Mouse (Mus musculus) lung, postnatal 25 days (tissue): ENCODE measurements at regions not wholly inside any gene's neighbourhood (a gene's known extent, or its start where the extent isn't known, plus 50 kb on each side); places are given as distances from the start of the nearest gene placed in this dataset.
"Not testable (repeated sequence)": the region's sequence is repeated elsewhere in the genome, so short reads cannot be mapped to it uniquely, and the experiment has no call there.

Source experiments
- DNase-seq: peaks from one replicate; pipeline ENCODE4 v3.0.0; 2022; ENCODE audit warnings: low spot score

DNA sequence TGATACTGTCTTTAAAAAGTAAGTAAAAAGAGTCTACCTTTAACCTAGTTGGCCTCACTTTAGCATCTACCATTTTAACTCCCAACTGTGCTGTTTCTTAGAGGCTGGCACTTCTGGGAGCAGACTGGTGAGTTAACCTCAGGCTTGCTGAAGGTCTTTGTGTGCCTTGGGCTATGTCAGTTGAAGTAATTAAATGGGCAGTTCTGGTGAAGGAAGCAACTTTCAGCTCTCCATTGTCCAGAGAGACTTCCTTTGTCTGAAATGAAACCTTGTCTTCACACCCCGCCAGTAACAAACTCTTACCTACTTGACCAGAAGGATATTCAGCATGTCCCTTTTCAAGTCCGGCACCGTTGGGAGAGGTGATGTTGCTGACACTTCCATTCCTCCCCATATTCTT is 55.5 kb downstream of the Zfp281 start:
- DNase-seq: no peak

DNA sequence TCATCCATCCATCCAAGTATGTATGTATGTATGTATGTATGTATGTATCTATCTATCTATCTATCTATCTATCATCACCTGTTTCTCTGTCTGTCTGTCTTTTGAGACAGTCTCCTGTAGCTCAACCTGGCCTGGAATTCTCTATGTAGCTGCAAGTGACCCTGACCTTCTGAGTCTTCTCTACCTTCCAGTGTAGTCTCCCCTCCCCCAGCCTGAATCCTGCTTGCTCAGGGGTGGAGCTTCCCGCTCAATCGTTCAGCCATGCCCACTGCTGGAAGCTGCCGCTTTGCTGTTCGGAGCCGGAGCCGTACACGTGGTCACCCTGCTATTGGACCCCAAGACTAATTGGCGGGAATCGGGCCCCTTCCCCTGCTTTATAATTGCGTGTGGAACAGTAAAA is 57.6 kb downstream of the Zfp281 start:
- DNase-seq: not testable (repeated sequence)

DNA sequence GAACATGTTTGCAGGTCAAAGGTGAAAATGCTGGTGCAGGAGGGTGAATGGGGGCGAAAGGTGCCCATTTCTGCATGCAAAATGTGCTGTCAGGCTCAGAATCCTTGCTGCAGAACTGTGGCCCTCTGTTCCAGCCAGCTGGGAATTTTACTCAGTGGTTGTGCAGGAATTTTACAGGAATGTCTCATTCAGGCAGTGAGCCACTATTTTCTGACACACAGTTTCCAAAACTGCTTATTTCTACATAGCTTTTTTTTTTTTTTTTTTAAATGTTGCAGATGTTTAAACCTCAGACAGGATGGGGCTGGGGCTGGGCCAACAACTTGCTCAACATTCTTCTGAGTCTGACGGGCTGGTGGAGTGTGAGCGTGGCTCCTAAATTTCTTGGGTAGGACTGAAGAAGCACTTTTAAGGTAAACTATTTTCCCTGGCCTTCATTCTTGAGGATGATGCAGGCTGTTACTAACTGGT is 58.4 kb downstream of the Zfp281 start:
- peak; percentile 71 for DNase-seq

DNA sequence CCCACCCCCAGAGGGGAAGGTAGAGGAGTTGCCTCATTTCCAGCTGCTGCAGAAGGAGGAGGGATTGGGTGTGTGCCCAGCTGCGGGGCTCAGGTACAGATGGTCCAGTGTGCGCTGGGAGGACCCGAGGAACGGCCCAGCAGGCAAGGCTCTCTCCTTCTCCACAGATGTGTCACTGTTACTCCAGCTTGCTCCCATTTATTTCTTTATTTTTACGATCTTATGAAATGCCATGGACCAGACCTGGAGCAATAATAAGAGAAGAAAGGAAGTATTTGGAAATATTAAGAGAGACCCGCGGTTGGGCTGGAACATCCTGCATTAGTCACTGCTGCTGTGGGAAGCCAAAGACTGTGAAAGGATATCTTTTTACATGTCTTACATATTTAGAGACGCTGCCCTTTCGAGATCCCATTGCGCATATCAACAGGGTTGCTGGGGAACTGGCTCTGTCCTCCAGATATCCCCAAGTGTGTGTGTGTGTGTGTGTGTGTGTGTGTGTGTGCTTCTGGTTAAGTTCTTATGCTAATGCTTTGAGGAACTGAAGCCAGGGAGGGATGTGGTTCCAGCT is 58.9 kb downstream of the Zfp281 start:
- peak; percentile 41 for DNase-seq

DNA sequence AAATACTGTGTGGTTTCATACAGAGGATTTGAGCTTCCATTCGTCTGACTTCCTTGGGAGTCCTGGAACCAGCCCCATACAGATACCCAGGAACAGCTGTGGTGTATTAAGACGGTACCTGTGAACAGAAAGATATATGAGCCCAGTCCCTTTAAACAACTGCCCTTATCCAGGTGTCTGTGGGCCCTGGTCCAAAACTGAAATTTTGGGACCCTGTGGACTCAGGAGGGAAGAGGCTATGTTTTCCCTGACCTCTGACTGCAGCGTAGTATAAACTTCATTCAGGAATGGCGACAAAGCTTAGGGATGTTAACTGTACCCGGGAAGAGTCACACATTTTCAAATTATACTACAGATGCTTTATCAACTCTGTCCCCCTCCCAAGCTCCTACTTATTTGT is 59.8 kb downstream of the Zfp281 start:
- no peak for DNase-seq

DNA sequence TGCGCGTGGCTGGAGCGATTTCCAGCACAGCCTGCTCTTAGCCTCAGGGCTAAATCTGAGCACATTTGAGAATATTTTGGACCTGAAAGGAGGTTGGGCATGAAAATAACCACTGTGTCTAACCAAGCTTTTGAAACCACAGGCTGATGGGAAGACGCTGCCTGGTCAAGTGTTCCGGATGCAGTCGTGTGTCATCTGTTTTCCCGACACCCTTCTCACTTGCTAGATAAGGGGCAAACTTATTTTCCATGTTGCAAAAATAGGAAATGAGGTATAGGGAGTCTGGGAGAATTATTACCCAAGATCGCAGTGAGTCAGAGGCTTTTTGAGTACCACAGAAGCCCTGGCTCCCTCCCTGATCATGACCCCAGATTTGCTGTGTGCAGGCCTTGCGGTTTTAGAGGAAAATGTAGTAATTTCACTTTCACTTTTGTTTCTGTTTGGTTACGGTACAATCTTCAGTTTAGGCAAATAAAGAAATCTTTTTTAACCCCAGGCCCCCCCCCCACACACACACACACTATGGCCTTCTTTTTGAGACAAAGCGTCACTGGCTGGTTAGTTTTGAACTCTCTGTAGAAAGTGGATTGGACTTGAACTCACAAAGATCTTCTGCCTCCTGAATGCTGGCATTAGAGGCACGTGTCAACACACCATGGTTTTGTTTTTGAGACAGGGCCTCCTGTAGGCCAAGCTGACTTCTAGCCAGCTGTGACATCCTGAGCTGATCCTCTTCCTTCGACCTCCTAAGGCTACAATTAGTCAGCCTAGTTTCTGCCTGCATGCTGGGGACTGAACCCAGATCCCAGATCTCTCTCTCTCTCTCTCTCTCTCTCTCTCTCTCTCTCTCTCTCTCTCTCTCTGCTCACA is 60.7 kb downstream of the Zfp281 start:
- peak; percentile 66 for DNase-seq

DNA sequence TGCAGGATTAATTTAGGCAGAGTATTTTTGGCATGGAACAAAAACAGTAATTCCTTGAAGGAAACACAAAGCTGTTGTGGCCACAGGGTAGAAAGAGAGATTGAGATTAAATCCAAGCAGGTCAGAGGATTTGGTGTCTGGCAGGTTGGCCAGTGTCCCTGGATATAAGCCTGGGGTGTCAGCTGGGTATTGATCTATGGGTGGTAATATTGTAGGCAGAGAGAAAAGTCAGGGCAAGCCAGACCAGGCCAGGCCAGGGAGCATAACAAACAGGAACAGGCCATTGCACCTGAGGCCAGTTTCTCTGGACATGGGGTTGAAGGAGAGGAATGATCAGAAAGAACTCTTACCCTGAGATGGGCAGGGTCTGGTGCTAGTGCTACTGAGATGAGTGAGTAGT is 61.8 kb downstream of the Zfp281 start:
- DNase-seq: no peak

DNA sequence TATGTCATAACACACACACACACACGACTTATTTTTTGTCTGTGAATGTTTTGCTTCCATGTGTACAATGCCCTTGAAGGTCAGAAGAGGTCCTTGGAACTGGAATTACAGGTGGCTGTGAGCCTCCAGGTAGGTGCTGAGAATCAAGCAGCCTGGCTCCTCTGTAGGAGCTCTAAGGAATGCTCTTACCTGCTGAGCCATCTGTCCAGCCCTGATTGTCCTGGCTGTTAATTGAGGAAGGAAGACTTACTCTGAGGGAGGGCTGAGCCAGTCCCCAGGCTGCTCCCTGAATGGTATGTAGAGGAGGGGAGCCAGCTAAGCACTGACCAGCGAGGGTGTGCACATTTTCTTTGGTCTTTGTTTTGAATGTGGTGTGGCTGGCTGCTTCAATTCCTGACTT is 65.4 kb downstream of the Zfp281 start:
- DNase-seq: no peak

DNA sequence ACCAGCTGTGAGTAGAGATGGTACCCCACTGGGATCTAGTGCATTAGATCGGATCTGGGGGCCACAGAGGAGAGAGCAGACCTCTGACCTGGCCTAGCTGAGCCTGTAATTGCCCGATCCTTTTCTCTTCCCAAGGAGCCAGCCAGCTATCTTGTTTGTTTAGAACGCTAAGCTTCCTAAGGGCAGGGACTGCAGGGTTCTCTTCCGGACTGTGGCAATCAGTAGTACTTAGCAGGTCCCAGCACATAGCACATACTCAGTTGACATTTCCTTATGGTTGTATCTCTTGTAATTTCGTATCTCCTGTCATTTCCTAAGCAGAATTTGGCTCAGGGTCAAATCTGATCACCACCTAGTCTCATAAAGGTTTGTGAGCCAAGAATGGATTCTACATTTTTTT is 68.7 kb downstream of the Zfp281 start:
- no peak for DNase-seq

DNA sequence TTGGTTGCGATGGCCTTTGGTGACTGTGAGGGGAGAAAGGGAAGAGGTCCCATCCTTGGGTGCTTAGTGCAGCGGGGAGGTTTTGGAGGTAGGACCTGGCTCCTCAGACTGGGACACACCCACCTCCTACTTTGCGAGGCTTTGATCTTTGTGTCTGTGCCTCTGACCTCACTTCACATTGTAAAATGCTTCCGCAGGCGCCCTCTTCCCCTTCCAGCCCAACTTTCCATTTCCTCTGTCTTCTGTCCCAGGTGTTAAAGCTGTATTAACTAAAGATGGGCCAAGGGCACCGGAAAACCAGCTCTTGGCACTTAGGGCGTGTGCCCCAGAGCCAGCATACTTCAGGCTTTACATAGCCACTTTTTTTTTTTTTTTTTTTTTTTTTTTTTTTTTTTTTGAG is 70.3 kb downstream of the Zfp281 start:
- DNase-seq: peak; percentile 31

DNA sequence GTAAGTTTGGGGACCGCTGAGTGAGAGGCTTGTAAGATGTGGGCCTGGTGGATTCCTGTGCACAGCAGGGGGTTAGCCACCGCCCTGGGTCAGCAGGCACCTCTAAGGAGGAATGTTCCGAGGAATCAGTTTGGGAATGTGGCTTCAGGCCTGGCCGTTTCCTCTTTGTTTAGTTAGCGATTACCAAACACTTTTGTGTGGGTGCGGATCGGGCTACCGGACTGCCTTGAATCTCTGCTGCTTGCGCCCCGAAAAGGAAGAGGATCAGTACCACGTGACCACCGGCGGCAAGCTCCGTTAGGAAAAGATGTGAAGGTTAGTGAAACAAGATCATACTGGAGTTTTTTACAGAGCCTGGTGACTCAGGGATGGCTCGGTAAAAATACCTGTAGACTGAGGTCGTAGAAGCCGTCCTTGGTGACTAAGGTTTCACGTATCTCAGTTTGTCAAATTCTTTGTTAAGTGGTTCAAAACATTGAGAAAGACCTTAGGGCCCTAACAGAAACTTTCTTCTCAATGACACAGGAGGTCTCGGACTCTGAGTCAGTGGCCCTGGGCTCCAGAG is 71.5 kb downstream of the Zfp281 start:
- peak; percentile 68 for DNase-seq

DNA sequence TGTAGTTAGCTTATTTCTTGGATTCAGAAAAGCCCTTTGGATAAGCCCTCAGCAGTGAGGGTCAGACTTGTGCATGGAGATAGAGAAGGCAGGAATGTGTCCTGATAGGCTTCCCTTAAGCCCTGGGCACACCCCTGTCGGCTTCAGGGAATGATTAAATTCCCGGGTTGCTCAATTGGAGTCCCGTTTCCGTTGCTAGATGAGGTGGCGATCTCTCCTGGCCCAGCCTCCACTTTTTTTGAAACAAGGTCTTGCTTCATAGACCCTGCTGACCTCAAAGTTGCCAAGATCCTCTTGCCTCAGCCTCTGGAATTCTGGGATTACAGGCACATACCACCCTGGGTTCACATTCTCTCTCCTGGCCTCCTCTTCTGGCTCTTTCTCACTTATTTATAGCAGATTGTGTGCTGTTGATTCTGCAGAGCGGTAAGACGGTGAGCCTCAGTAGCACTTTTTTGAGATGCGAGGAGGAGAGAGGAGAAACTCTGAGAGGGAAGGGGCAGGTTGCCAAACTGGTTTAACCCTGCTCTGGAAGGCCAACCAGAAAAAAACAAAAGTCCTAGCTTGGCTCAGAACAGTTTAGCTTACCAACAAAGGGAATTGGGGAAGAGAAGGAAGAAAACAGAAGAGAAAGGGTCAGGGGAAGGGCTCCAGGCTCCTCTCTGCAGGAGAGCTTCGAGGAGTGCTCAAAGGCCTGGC is 73.9 kb downstream of the Zfp281 start:
- peak; percentile 80 for DNase-seq

DNA sequence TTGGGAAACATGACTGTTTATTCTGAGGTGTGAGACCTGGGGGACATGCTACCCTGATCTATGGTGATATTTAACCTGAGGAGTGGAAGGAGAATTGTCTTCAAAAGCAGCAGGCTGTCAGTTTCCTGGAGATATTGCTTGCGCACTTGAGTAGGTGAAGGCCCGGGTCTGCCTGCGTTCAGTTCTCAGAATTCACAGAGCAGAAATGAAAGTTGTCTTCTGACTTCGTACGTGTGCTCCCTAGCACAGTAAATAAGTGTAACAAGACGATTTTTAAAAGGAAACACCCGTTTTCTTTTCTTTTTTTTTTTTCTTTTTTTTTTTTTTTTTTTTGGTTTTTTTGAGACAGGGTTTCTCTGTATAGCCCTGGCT is 74.4 kb downstream of the Zfp281 start:
- DNase-seq: no peak

DNA sequence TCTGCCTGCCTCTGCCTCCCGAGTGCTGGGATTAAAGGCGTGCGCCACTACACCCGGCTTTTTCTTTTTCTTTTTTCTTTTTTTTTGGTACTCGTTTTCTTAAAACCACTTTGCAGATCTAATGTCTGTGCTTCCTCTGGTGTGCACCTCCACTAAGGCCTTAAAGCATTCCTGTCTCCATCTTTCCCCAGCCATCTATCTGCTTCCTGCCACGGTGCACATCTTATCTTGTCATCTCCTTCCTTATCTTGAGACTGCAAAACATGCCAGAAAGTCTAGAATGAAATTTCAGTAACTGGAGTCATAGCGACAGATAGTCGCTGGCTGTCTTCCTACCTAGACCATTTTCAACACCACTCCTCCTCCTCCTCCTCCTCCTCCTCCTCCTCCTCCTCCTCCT is 74.9 kb downstream of the Zfp281 start:
- no peak for DNase-seq

DNA sequence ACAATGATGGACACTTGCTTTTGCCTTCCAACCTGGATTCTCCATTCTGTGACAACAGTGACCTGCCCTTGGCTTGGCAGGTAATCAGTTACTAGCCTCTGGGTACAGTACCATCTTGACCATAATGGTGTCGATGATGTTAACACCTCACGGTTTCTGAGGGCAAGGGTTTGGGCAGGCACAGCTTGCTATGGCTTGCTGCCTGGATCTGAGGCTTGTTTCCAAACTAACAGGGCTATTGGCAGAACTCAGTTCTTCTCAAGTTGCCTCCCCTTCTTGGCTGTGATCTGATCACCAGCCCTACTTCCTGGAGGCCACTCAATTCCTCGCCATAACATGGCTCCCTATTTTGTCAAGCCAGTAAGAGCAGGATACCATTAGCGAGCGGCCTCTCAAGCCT is 79.4 kb downstream of the Zfp281 start:
- no peak for DNase-seq

DNA sequence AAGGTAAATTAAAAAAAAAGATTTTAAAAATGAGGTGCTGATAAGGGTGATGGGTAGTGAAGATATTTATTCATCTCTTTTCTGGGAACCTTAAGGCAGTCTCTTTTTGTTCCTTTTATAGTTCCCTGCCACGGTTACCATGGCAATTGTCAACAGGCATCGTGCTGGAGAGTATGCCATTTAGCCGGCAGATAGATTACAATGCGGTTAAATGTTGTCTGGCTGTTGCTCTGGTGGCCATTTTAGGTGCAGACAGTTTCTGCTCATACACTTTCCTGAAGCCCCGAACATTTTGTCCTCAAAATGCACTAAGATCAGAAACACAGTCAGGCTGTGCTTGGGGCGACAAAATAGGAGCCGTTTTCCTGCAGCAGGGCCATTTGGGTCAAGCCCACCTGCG is 81.8 kb downstream of the Zfp281 start:
- DNase-seq: no peak

DNA sequence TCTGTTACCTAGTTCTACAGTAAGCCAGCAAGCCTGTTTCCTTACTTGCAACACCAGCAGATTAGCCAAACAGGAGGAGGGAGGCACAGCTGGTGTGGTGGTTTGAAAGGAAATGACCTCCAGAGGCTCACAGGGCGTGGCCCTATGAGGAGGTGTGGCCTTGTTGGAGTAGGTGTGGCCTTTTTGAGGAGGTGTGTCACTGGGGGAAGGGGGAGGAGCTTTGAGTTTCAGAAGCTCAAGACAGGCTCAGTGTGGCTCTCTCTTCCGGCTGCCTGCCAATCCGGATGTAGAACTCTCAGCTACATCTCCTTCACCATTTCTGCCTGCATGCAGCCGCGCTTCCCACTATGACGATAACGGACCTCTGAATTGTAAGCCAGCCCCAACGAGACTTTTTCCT is 82.7 kb downstream of the Zfp281 start:
- DNase-seq: peak; percentile 41

DNA sequence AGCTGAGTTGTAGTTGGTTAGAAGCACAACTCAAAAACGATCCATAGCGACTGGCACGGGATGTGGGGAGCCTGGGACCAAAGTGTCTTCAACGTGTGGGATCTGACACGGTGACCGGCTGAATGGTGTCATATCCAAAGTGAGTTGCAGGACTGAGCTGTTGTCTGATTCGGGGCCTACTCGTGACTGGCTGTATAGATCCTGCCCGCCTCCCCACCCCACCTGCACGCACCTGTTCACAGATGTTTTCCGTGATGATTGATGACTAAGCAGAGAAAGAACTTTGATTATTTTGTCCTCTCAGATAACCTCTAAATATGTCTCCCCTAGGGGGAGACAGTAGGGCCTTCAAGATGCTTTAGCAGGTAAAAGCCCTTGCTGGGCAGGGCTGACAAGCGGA is 83.2 kb downstream of the Zfp281 start:
- DNase-seq: no peak

DNA sequence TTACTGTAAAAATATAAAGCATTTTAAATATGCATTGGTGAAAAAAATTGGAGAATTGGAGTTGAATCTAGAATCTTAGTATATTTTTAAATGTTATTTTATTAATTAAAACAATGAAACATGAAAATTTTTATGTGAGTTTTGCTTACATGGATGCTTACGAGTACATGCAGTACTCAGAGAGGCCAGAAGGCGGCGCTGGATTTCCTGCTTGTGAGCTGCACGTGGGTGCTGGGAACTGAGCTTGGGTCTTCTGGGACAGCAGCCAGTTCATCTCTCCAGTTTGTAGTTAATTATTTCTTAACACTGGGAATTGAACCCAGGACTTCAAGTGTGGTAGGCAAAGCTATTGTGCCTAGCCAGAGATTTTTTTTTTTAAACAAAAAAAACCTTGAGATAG is 85.5 kb downstream of the Zfp281 start:
- DNase-seq: no peak

DNA sequence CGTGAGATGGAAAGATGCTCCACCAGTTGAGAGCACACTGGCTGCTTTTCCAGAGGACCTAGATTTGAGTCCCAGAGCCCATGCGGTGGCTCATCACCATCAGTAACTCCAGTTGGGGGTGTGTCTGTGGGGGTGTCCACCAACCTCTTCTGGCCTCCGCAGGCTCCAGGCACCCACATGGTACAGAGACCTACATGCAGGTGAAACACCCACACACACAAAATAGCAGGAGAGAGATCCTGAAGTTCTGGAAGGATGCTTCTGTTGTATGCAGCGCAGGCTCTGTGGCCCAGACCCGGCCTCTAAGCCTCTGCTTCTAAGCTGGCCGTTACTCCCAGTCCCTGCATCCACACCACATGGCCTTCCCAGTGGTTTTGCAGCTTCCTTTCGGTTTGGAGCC is 86.5 kb downstream of the Zfp281 start:
- no peak for DNase-seq

DNA sequence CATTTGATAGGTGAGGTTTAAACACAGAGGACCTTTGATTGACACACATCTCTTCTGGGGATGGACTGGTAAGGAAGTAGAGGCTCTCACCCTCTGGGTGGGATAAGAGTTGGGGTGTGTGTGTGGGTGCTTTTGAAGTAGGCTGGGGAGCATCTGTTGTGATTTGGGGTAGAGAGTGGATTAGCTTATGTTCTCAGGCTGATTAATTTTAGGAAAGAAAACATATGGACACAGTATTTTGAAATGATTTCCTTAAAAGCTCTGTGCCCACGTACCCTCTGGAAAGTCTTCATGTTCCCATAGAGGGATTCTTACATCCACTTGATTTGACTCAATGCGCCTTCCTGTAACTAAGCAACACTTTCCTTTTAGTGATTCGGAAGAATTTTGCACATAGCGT is 89.4 kb downstream of the Zfp281 start:
- no peak for DNase-seq

DNA sequence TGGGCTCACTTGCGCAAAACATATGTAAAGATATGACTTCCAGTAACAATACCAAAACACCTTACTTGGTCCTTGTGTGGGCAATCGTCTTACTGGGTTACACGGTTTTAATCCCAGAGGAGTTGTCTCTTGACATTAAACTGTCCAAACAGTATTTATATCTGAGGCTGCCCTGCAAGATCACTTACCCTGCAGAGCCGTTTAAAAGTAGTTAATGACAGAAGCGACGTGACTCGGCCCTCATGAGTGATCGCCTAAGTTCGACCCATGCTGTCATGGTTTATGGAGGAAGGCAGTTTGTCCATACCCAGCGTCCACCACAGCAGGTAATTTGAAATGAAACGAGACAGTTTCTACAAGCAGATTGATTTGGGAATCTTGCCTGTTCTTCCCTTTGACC is 90.3 kb downstream of the Zfp281 start:
- DNase-seq: no peak
